Mouse (Mus musculus) thymus, adult 2 months (tissue): Measurements from ENCODE around the gene Gm37240. TPM values are rescaled to one million over a fixed set of nuclear protein-coding genes. Genes with fewer than 3 reads are reported as not detected.

Experiments used
- DNase-seq: peaks from one replicate; pipeline ENCODE4 v3.0.0; 2021
- H3K27ac ChIP-seq: fragments of 200-500 bp; 2 replicates; pipeline ENCODE4 v1.5.1; 2012; ENCODE audit warnings: low read length, control low read depth; ENCODE audit not compliant: control insufficient read depth, insufficient read depth
- H3K27me3 ChIP-seq: fragments of 200-500 bp; 2 replicates; pipeline ENCODE4 v1.6.1; 2012; ENCODE audit warnings: mild to moderate bottlenecking, low read length, moderate library complexity, mixed read lengths; ENCODE audit not compliant: control insufficient read depth, insufficient read depth
- H3K36me3 ChIP-seq: fragments of 200-500 bp; 2 replicates; pipeline ENCODE4 v1.6.1; 2012; ENCODE audit warnings: mild to moderate bottlenecking, low read length, moderate library complexity; ENCODE audit not compliant: control insufficient read depth, insufficient read depth
- H3K4me1 ChIP-seq: fragments of 200-500 bp; replicated peaks from 2 replicates; pipeline ENCODE4 v1.6.1; 2012; ENCODE audit warnings: low read length; ENCODE audit not compliant: control insufficient read depth, insufficient read depth
- H3K4me3 ChIP-seq: fragments of 200-500 bp; 2 replicates; pipeline ENCODE4 v1.5.1; 2012; ENCODE audit warnings: mild to moderate bottlenecking, low read length, control low read depth, moderate library complexity; ENCODE audit not compliant: control insufficient read depth, insufficient read depth
- CTCF ChIP-seq: fragments of 200-500 bp; IDR thresholded peaks from 2 replicates; pipeline ENCODE4 v1.5.1; 2012; ENCODE audit warnings: mild to moderate bottlenecking, control low read depth, low read length, moderate library complexity, borderline replicate concordance; ENCODE audit not compliant: control insufficient read depth, poor library complexity, insufficient read depth; ENCODE audit errors: extremely low read depth
- POLR2A ChIP-seq: fragments of 200-500 bp; IDR thresholded peaks from 2 replicates; pipeline ENCODE4 v1.6.1; 2012; ENCODE audit warnings: mild to moderate bottlenecking, low read length, control low read depth, moderate library complexity; ENCODE audit not compliant: control insufficient read depth, poor library complexity, insufficient read depth; ENCODE audit errors: extremely low read depth
- WGBS: fragments of 180-500 bp; shearing (Covaris S2); methylation state at CpG from one replicate; pipeline ENCODE4 v1.1.7; 2018; 5-methylcytosine and 5-hydroxymethylcytosine counted together
- polyA plus RNA-seq: library from polyadenylated mRNA; depleted of rRNA; stranded (reverse); fragments of >200 nt; gene quantifications from 2 replicates; pipeline ENCODE4 v1.2.3, GENCODE M21; 2012

Gene Gm37240
- polyA plus RNA-seq, 1 experiment: 7.0 TPM

DNA sequence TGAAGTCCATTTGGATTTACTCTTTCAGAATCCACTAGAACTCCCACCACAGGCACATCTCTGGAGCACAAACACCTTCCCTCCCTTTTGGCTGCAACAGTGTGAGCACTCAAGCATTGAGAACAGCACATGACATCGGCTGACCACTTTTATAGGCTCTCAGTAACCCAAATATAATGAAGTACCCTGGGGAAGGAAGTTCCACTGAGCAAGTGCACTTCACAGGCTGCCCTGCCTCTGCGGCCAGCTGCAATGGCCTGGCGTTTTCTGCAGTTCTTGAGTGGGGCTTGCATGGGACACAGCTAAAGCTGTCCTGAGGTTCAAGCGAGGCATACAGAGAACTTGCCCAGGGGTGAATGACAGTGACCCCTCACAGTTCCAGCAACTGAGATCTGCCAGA, 196.2 kb downstream of the Gm37240 start:
- Histone ChIP-seq H3K4me1 (no peaks in the 10 kb centered on the region), H3K27ac (no peak overlapping the region), H3K4me3 (no peak overlapping the region), H3K36me3 (no peaks in the 10 kb centered on the region), H3K27me3 (no peaks in the 10 kb centered on the region)
- no peak for DNase-seq
- TF ChIP-seq POLR2A: no peak
- TF ChIP-seq CTCF: no peak
- 79% methylated on average over 4 of the region's 4 CpGs for WGBS

DNA sequence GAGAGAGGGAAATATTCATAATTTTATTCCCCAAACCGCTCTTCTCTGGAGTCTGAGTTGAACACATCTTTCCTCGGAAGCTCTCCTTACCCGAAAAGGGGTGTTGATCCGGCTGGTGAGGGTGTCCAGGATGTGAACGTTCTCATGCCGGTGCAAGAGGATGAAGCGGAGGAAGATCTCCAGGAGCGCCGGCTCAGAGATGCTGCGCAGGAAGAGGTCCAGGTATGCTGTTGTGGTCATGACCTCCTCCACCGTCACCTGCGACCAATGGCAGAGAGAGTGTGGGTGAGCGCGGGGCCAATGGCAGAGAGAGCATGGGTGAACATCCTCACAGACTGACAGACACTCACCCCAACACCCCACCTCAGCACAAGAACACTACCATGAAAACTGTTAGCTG, 199.0 kb downstream of the Gm37240 start:
- H3K36me3 ChIP-seq: no peaks in the 10 kb centered on the region
- WGBS: 96% methylated on average over 14 of the region's 14 CpGs
- no peak for DNase-seq
- TF ChIP-seq POLR2A: no peak
- TF ChIP-seq CTCF: no peak
- H3K4me1 ChIP-seq: no peaks in the 10 kb centered on the region
- no peak overlapping the region for H3K27ac ChIP-seq
- no peak overlapping the region for H3K4me3 ChIP-seq
- H3K27me3 ChIP-seq: no peaks in the 10 kb centered on the region

DNA sequence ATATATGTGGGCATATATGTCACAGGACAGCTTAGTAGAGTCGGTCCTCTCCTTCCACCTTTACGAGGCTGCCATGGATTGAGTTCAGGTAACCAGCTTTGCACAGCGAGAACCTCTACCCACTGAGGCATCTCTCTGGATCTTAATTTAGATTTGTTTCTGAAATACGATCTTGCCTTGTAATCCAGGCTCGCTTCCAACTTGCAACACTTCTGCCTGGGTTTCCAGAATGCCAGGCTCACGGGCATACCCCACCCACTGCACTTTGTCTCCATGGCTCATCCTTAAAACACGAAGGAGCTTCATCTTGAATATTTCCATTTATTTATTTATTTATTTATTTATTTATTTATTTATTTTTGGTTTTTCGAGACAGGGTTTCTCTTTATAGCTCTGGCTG, 202.0 kb downstream of the Gm37240 start:
- Histone ChIP-seq H3K27me3 (no peaks in the 10 kb centered on the region), H3K4me3 (no peak overlapping the region), H3K36me3 (no peaks in the 10 kb centered on the region), H3K27ac (no peak overlapping the region), H3K4me1 (no peaks in the 10 kb centered on the region)
- WGBS: 91% methylated on average over 8 of the region's 8 CpGs
- no peak for DNase-seq
- TF ChIP-seq POLR2A: no peak
- no peak for TF ChIP-seq CTCF

DNA sequence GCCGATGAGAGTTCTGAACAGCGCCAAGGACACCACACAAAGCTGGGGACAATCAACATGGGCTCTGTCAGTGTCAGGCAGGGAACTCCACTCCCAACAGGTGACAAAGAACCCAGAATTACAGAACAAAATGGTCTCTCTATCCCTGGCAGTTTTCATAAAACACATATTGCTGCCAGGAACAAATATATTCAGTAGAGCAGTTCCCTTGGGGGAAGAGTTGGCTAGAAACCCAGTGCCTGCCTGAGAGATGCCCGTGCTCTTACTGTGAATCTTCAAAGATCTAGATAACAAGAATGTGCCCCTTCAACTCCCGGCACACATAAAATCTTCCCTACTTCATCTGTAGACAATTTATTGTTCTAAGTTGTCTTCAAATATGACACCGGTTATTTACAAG, 203.7 kb downstream of the Gm37240 start:
- Histone ChIP-seq H3K36me3 (no peaks in the 10 kb centered on the region), H3K4me3 (no peak overlapping the region), H3K27me3 (no peaks in the 10 kb centered on the region), H3K4me1 (no peaks in the 10 kb centered on the region), H3K27ac (no peak overlapping the region)
- DNase-seq: no peak
- TF ChIP-seq CTCF: no peak
- no peak for TF ChIP-seq POLR2A
- 93% methylated on average over 5 of the region's 5 CpGs for WGBS

DNA sequence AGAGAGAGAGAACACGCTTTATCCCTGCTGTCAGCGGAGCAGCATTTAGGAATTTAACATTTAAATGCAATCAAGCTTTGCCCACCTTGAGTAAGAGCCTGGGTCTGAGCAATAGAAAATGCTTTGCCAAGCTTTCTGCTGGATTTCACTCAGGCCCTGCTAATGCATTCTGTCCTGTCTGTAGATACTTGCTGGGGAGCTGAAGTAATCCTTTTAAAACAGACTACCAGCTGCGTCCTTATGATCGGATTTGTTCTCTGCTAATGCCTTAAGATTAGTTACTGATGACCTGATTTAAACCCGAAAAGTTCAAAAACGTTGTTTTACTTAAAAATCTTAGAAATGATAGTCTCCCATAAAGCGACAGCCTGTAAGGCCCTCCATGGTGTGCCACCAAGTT, 206.2 kb downstream of the Gm37240 start:
- Histone ChIP-seq H3K27me3 (no peaks in the 10 kb centered on the region), H3K27ac (no peak overlapping the region), H3K4me3 (no peak overlapping the region), H3K36me3 (no peaks in the 10 kb centered on the region), H3K4me1 (no peaks in the 10 kb centered on the region)
- WGBS: 96% methylated on average over 7 of the region's 7 CpGs
- DNase-seq: no peak
- TF ChIP-seq POLR2A: no peak
- TF ChIP-seq CTCF: no peak

DNA sequence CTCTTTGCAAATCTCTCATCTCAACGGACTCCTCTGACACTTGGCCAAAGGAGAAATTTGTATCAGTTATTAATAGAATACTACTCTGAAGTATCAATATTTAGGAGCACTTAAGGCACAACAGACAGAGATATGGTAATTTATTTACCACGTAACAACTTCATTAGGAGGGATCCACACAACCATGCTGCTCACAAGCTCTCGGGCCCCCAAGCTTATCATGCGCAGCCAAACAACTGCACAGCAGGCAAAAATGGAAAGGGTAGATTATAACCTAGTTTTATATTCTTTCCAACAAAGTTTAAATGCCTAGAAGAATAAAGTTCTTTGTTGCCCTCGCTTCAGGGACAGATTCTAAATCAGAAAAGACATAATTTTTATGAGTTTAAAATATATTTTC, 207.4 kb downstream of the Gm37240 start:
- no peaks in the 10 kb centered on the region for H3K4me1 ChIP-seq
- 91% methylated on average over 5 of the region's 5 CpGs for WGBS
- H3K27me3 ChIP-seq: no peaks in the 10 kb centered on the region
- no peak overlapping the region for H3K4me3 ChIP-seq
- no peak for TF ChIP-seq CTCF
- TF ChIP-seq POLR2A: no peak
- DNase-seq: no peak
- H3K36me3 ChIP-seq: no peaks in the 10 kb centered on the region
- no peak overlapping the region for H3K27ac ChIP-seq

DNA sequence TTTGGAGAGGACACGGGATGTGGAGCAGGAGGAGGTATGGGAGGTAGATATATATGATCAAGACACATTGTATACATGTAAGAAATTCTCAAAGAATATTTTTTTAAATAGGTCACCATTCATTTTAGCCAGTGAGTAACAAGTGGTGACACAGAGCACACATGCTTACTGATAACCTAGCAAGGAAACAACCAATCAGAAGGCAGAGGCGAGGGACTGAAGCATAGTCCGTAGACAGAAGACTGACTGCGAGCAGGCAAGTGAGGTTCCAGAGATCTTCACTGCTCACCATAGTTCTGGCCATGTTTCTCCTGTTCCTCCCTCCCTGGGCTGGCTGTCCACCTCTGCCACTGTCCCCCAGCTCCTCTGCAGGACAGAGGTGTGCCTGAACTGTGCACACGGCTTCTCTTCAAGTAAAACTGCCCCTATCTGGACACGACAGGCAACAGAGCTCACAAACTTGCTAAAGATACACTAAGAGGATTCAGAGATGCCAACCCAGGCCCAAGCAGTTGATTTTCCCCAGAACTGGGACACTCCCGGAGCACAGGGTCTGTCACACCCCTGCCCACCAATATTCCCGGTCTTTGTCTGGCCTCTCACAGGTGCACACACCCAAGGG, 207.9 kb downstream of the Gm37240 start:
- Histone ChIP-seq H3K36me3 (no peaks in the 10 kb centered on the region), H3K27me3 (no peaks in the 10 kb centered on the region), H3K4me3 (no peak overlapping the region), H3K27ac (no peak overlapping the region), H3K4me1 (no peaks in the 10 kb centered on the region)
- no peak for DNase-seq
- TF ChIP-seq POLR2A: no peak
- TF ChIP-seq CTCF: no peak
- 90% methylated on average over 8 of the region's 8 CpGs for WGBS
